Mouse (Mus musculus) heart, embryonic 12.5 days (tissue): ENCODE measurements around the gene Gls. TPM values are rescaled to one million over a fixed set of nuclear protein-coding genes. Genes with fewer than 3 reads are reported as not detected.
A peak's percentile ranks its signal among the peaks of the same experiment; 100 is the strongest.

Experiments
- ATAC-seq: fragments of 200-750 bp; cut with Nextera tagmentation; 2 replicates; pipeline ENCODE4 v1.8.0; 2017; ENCODE audit warnings: moderate TSS enrichment, moderate library complexity; ENCODE audit not compliant: insufficient number of reproducible peaks, low FRiP score
- H3K27ac ChIP-seq: fragments of 300-500 bp; sonication (generic); 2 replicates; pipeline ENCODE4 v1.5.1; 2016; ENCODE audit warnings: mild to moderate bottlenecking, moderate library complexity; ENCODE audit not compliant: poor library complexity, severe bottlenecking
- H3K27me3 ChIP-seq: fragments of 300-500 bp; sonication (generic); replicated peaks from 2 replicates; pipeline ENCODE4 v1.6.1; 2016; ENCODE audit warnings: mild to moderate bottlenecking, moderate library complexity
- H3K36me3 ChIP-seq: fragments of 300-500 bp; sonication (generic); 2 replicates; pipeline ENCODE4 v1.6.1; 2016; ENCODE audit warnings: mild to moderate bottlenecking, moderate library complexity
- H3K4me1 ChIP-seq: fragments of 300-500 bp; sonication (generic); replicated peaks from 2 replicates; pipeline ENCODE4 v1.6.1; 2016; ENCODE audit warnings: mild to moderate bottlenecking
- H3K4me2 ChIP-seq: fragments of 300-500 bp; sonication (generic); 2 replicates; pipeline ENCODE4 v1.6.1; 2016; ENCODE audit warnings: mild to moderate bottlenecking, moderate library complexity
- H3K4me3 ChIP-seq: fragments of 300-500 bp; sonication (generic); 2 replicates; pipeline ENCODE4 v1.5.1; 2016; ENCODE audit warnings: mild to moderate bottlenecking
- H3K9ac ChIP-seq: fragments of 300-500 bp; sonication (generic); 2 replicates; pipeline ENCODE4 v1.6.1; 2016; ENCODE audit warnings: mild to moderate bottlenecking, moderate library complexity
- H3K9me3 ChIP-seq: fragments of 300-500 bp; sonication (generic); replicated peaks from 2 replicates; pipeline ENCODE4 v1.6.1; 2016; ENCODE audit warnings: mild to moderate bottlenecking, moderate library complexity
- WGBS: fragments of 180-500 bp; shearing (Covaris S2); methylation state at CpG from one replicate; pipeline ENCODE4 v1.1.7; 2016; 5-methylcytosine and 5-hydroxymethylcytosine counted together
- polyA plus RNA-seq: library from polyadenylated mRNA; unstranded; fragments of >200 nt; fragmentation: Nextera tagmentation; extraction: Ambion mirVana; gene quantifications from 2 replicates; pipeline ENCODE4 v1.2.1, GENCODE M21; 2016

The Gls gene
- polyA plus RNA-seq, 1 experiment from 2014 or later = 40.8 TPM

DNA sequence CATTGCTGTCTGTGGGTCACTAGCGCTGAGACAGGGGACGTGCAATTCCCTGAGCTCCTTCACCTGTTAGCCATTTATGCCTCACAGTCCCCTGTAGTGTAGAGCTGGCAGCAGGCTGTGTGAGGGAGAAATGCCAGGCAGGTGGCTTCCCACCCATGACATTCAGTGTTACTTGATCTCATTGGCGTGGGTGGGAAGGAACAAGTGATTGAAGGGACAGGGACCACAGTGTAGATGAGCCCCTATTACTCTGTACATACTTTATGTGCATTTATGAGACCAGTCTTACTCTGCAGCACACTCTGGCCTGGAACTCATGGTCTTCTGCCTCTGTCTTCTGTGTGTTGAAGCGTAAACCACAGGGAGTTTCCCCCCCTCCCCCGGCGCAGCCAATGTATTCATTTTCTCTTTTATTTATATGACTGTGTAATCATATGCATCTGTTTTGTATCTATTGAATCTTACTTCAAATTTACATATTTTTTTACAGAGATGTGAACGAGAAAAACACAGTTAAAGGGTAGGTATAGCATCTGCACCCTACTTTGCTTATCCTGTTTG, 89.4 kb downstream of the Gls start:
- no peak for ATAC-seq
- Histone ChIP-seq H3K4me3 (no peak overlapping the region), H3K27ac (no peak overlapping the region), H3K36me3 (peaks cover 22% of the 10 kb centered on the region), H3K27me3 (no peaks in the 10 kb centered on the region), H3K9ac (no peak overlapping the region), H3K4me2 (no peak overlapping the region), H3K9me3 (no peaks in the 10 kb centered on the region), H3K4me1 (peaks cover 32% of the 10 kb centered on the region)
- WGBS = 85% methylated on average over 7 of the region's 7 CpGs

DNA sequence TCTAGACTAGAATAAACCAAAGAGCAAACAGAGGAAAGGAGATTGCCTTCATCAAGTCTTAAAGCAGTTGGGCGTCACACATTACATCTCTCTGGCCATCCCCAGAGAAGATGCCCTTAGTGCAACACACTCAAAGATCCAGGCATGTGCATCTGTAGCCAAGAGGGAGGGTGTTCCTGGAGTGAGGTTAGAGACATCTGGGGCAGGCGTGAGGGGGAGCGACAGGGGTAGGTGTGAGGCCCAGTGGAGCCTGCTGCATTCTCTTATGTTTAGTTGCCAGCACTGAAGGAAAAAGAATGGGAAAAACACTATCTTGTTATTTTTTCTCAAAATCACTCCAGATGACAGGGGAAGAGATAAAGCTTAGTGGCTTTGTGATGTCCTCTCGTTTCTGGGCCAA, 89.8 kb downstream of the Gls start:
- peaks cover 23% of the 10 kb centered on the region for H3K36me3 ChIP-seq
- H3K4me3 ChIP-seq = no peak overlapping the region
- H3K27me3 ChIP-seq = no peaks in the 10 kb centered on the region
- no peak overlapping the region for H3K27ac ChIP-seq
- no peak overlapping the region for H3K4me2 ChIP-seq
- H3K9ac ChIP-seq = no peak overlapping the region
- peaks cover 27% of the 10 kb centered on the region for H3K4me1 ChIP-seq
- no peaks in the 10 kb centered on the region for H3K9me3 ChIP-seq
- WGBS = 62% methylated on average over 4 of the region's 4 CpGs
- no peak for ATAC-seq

DNA sequence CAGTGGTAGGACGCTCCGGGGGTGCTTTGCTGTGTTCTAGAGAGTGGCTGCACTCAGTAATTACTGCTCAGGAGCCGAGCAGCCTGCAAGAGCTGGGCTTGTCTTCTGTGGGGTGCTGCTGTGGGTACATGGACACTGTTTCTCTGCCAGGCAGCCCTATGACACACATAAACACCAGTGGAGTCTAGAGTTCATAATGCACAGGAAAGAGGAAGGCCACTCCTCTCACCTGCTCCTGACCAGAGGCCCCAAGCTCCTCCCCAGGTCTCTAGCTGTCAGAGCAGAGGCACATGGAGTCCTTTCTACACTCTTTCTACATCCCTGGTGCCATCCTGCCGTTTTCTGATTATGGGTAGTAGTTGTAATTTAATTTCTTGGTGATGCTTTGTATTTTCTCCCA, 90.9 kb downstream of the Gls start:
- Histone ChIP-seq H3K36me3 (peaks cover 31% of the 10 kb centered on the region), H3K4me1 (peaks cover 22% of the 10 kb centered on the region), H3K4me2 (no peak overlapping the region), H3K9me3 (no peaks in the 10 kb centered on the region), H3K27me3 (no peaks in the 10 kb centered on the region), H3K27ac (no peak overlapping the region), H3K9ac (0 out of 2 replicates have a peak overlapping the region, but pooled peaks have one; percentile 9), H3K4me3 (no peak overlapping the region)
- no peak for ATAC-seq
- WGBS = 59% methylated on average over 4 of the region's 4 CpGs

DNA sequence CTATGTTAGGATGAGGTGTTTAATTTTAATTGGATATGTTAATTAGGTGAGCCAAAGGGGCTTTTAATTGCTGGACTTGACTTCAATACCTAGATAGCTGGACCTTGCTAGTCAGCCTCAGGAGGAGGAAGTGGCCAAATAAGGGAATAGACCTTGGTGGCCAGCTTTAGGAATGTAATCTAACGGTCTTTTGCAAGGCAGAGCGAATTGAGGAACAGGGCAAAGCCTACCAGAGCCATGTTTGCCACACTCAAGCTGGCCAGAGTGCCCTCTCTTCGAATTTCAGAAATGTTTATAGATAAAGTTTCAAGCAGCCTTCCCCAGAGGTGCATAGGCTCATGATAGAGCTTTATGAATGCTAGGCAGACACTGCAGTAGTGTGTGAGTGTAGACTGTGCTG, 91.5 kb downstream of the Gls start:
- Histone ChIP-seq H3K27me3 (no peaks in the 10 kb centered on the region), H3K4me2 (no peak overlapping the region), H3K9ac (no peak overlapping the region), H3K4me1 (peaks cover 19% of the 10 kb centered on the region), H3K4me3 (no peak overlapping the region), H3K27ac (no peak overlapping the region), H3K9me3 (no peaks in the 10 kb centered on the region), H3K36me3 (peaks cover 38% of the 10 kb centered on the region)
- WGBS = 30% methylated on average over 3 of the region's 3 CpGs
- ATAC-seq = no peak

DNA sequence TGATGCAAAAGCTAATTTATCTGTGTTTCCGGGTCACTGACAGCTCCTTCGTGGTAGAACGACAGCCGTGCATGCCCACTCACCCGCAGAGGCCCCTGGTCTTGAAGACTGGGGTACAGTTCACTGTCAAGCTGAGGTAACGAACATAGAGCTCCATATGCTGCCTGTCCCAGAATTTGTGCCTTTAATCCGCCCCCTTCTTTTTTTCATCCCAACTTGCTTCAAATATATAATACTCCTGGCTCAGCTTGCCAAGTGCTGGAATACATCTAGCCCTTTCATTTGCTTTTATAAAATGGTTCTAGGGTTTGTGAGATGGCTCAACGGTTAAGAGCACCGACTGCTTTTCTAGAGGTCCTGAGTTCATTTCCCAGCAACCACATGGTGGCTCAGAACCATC, 92.5 kb downstream of the Gls start:
- ATAC-seq = no peak
- Histone ChIP-seq H3K9ac (no peak overlapping the region), H3K9me3 (no peaks in the 10 kb centered on the region), H3K4me3 (no peak overlapping the region), H3K4me1 (peaks cover 19% of the 10 kb centered on the region), H3K36me3 (peaks cover 41% of the 10 kb centered on the region), H3K27ac (no peak overlapping the region), H3K27me3 (no peaks in the 10 kb centered on the region), H3K4me2 (no peak overlapping the region)
- 83% methylated on average over 9 of the region's 9 CpGs for WGBS

DNA sequence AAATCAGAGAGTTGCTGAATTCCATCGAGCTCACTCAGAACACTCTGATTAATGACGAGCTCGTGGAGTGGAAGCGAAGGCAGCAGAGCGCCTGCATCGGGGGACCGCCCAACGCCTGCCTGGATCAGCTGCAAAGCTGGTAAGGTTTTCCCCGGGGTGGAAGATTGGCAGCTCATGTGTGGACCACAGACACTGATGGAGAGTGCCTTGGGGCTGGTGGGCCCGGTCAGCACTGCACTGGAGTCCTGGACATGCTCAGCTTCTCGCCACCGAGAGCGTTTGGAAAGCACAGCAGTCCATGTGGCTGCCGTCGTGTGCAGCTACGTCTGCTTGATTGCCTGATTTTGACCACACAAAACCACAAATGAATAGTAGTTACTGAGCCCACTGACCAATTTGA, 95.7 kb downstream of the Gls start:
- 68% methylated on average over 16 of the region's 16 CpGs for WGBS
- ATAC-seq = no peak
- peaks cover 12% of the 10 kb centered on the region for H3K4me1 ChIP-seq
- H3K9me3 ChIP-seq = no peaks in the 10 kb centered on the region
- no peaks in the 10 kb centered on the region for H3K27me3 ChIP-seq
- H3K9ac ChIP-seq = no peak overlapping the region
- H3K27ac ChIP-seq = no peak overlapping the region
- H3K4me3 ChIP-seq = no peak overlapping the region
- H3K36me3 ChIP-seq = peaks cover 54% of the 10 kb centered on the region
- H3K4me2 ChIP-seq = no peak overlapping the region

DNA sequence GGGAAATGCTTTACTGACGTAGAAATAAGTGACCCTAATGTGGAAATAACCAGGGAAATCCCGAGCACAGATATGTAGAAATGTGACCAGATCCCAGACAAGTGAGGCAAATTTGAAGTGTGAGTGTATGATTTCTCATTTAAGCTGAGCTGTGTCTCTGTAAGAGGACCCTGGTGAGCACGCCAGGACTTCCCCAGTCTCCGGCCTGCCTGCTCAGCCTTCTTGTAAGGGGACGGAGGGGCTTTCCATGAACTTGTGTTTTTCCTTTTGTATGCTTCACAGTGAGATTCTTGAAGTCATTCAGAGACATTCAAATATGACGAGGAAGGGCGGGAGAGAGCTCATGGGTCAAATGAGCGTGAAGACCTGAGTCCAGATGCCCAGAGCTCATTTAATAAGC, 99.8 kb downstream of the Gls start:
- no peak overlapping the region for H3K4me3 ChIP-seq
- no peak for ATAC-seq
- H3K27me3 ChIP-seq = no peaks in the 10 kb centered on the region
- H3K36me3 ChIP-seq = peaks cover 46% of the 10 kb centered on the region
- H3K9me3 ChIP-seq = no peaks in the 10 kb centered on the region
- H3K27ac ChIP-seq = no peak overlapping the region
- no peak overlapping the region for H3K9ac ChIP-seq
- no peak overlapping the region for H3K4me2 ChIP-seq
- WGBS = 86% methylated on average over 8 of the region's 8 CpGs
- H3K4me1 ChIP-seq = no peaks in the 10 kb centered on the region

DNA sequence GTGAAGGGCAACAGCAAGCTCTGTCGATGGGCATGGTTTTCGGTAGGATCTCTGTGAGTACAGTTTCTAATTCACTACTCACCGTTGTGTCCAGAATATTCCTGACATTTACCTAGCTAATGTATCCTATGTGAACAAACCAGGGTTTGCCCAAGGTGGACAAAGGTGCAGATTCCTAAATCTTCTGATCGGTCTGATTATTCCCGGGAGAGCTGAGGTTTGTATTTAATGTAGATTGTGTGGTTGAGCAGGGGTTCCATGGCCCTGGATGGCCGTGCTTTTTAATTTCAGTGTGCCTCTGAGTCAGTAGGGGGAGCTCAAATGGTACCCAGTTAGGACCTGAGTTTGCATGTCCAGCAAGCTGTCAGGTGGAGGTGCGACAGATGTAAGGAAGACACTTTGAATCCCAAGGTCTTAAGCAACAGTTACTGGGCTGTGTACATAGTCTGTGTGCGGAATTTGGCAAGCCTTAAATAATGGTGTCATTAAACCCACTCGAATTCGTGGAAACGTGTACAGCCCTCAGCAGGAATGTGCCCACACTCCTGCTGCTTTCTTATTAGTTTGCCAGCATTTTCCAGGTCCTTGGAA, 101.2 kb downstream of the Gls start:
- no peak overlapping the region for H3K9ac ChIP-seq
- WGBS = 80% methylated on average over 11 of the region's 11 CpGs
- no peaks in the 10 kb centered on the region for H3K4me1 ChIP-seq
- no peak overlapping the region for H3K4me3 ChIP-seq
- H3K4me2 ChIP-seq = no peak overlapping the region
- no peaks in the 10 kb centered on the region for H3K9me3 ChIP-seq
- ATAC-seq = no peak
- H3K27ac ChIP-seq = no peak overlapping the region
- no peaks in the 10 kb centered on the region for H3K27me3 ChIP-seq
- peaks cover 42% of the 10 kb centered on the region for H3K36me3 ChIP-seq

DNA sequence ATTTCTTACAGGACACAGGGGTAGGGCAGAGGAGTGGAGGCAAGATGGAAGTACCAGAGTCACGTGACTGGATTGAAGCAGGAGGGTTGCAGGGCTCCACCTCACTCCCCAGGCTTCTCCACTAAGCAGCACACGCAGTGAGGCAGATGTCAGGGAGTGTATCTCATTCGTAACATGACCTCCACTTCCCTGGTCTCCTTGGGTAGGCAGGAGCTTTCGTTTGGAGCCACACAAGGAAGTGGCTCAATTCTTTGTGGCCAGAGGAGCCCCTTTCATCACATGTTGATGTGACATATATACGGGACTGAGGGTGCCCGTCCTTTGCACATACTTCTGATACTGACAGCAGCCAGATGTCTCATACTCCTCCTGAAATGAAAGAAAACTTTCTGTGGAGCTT, 103.2 kb downstream of the Gls start:
- H3K27ac ChIP-seq = no peak overlapping the region
- H3K9me3 ChIP-seq = no peaks in the 10 kb centered on the region
- H3K36me3 ChIP-seq = peaks cover 43% of the 10 kb centered on the region
- H3K4me3 ChIP-seq = no peak overlapping the region
- no peaks in the 10 kb centered on the region for H3K27me3 ChIP-seq
- no peak for ATAC-seq
- 49% methylated on average over 6 of the region's 6 CpGs for WGBS
- no peak overlapping the region for H3K4me2 ChIP-seq
- H3K9ac ChIP-seq = no peak overlapping the region
- H3K4me1 ChIP-seq = no peaks in the 10 kb centered on the region

DNA sequence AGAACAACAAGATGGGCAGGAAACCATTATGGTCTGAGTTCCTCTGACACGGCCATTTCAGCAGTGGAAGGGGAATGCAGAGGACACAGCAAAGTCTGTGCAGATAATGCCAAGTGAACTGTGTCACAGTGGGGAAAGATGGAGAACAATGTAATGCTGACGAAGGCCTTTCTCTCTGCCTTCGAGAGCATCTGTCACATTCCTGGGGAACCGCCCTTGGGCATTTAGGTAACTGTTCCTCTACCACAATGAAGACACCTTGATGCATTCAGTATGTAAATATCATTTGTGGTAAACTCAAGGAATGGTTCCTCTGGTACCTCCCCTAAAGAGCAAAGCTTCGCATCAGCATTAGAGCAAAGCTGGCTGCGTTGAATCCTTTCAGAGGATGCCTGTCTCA, 105.7 kb downstream of the Gls start:
- Histone ChIP-seq H3K4me2 (no peak overlapping the region), H3K9me3 (no peaks in the 10 kb centered on the region), H3K4me1 (no peaks in the 10 kb centered on the region), H3K27ac (no peak overlapping the region), H3K4me3 (no peak overlapping the region), H3K27me3 (no peaks in the 10 kb centered on the region), H3K9ac (no peak overlapping the region), H3K36me3 (peaks cover 30% of the 10 kb centered on the region)
- ATAC-seq = no peak
- WGBS = 93% methylated on average over 6 of the region's 6 CpGs

DNA sequence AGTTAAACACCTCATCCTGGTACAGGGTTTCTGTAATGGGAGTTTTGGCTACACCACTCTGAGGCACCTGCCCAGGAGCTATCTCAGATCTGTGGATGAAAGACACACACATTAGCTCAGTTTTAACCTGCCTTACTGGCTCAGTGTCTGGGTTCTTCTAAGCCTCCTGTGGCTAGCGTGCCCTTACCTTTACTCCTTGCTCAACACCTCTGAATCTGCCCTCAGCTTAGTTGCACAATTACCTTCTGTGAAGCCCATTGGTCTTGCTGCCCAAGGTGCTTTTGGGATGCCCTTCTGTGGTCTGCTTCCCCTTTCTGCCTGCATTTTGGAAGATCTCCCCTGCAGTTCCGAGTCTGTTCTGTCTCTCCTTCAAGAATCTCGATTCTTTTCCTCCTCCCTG, 108.2 kb downstream of the Gls start:
- peaks cover 9% of the 10 kb centered on the region; the same call in 1 of the 2 replicates for H3K4me1 ChIP-seq
- WGBS = 64% methylated on average over 3 of the region's 3 CpGs
- H3K4me2 ChIP-seq = no peak overlapping the region
- no peak for ATAC-seq
- H3K36me3 ChIP-seq = peaks cover 30% of the 10 kb centered on the region
- no peak overlapping the region for H3K4me3 ChIP-seq
- H3K9ac ChIP-seq = no peak overlapping the region
- no peaks in the 10 kb centered on the region for H3K27me3 ChIP-seq
- H3K9me3 ChIP-seq = no peaks in the 10 kb centered on the region
- H3K27ac ChIP-seq = no peak overlapping the region

DNA sequence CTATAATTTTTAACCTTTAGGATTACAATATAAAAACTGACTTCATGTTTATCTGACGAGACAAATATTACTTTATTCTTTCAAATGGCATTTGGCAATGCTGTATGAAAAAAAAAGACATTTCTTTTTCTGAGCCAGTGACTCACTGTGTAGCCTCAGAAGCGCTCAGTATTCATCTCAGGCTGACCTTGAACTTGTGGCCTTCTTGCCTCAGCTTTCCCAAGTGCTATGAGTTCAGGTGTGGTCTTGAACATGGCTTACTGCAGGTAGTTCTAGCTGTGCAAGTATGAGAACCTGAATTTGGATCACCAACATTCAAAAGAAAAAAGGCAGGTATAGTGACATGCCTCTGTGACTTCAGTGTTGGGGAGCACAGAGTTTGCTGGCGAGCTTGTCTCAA, 112.0 kb downstream of the Gls start:
- Histone ChIP-seq H3K9me3 (no peaks in the 10 kb centered on the region), H3K4me1 (peaks cover 9% of the 10 kb centered on the region; the same call in 1 of the 2 replicates), H3K9ac (no peak overlapping the region), H3K36me3 (peaks cover 6% of the 10 kb centered on the region), H3K4me3 (no peak overlapping the region), H3K4me2 (peak overlapping the region; percentile 99; the same call in 1 of the 2 replicates), H3K27me3 (no peaks in the 10 kb centered on the region), H3K27ac (no peak overlapping the region)
- 83% methylated on average over 3 of the region's 3 CpGs for WGBS
- ATAC-seq = no peak
